Mouse (Mus musculus): ENCODE data around the gene Plxnb2. TPM values are rescaled to one million over a fixed set of nuclear protein-coding genes. Genes with fewer than 3 reads are reported as not detected.

Gene Plxnb2
- 2.8 TPM for total RNA-seq (2023)

GRCm38 (mm10) chr15:89180571-89181229 lies at the start of gene Plxnb2:
TSS of gene Plxnb2 (minus strand) at chr15:89180788.

DNA sequence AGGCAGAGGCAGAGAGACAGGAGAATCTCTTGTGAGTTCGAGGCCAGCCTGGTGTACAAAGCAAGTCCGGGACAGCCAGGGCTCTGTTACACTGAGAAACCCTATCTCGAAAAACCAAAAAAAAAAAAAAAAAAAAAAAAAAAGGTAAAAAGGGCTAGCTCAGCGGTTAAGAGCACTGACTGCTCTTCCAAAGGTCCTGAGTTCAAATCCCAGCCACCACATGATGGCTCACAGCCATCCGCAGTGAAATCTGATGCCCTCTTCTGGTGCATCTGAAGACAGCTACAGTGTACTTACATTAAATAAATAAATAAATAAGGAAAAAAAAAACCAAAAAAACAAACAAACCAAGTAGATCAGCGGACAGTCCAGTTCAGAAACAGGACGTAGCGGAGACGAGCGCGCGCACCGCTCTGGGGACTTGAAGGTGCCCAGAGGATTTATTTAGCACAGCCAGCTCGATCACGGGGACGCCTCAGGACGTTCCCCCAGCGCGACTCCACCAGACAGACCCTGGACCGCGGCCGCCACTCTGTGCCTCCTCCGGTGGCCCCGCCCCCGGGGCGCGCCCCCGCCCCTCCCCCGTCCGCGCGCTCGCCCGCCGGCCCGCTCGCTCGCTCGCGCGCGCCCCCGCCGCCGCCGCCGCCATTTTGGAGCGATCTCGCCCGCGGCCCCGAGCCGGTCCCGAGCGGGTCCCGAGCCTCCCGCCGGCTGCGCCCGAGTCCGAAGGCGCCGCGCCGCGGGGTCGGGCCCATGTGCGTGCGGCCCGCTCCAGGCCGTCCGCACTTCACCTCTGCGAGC lies 30.5 kb upstream of the Plxnb2 start, which contains the start of gene Ppp6r2:
TSS of gene Ppp6r2 (plus strand) at position 639 of the 801 bp plus-strand sequence.

GRCm38 (mm10) chr15:89196313-89196706 lies 15.7 kb upstream of the Plxnb2 start, which contains the start of gene Dennd6b:
TSS of gene Dennd6b (minus strand) at chr15:89196496.

DNA sequence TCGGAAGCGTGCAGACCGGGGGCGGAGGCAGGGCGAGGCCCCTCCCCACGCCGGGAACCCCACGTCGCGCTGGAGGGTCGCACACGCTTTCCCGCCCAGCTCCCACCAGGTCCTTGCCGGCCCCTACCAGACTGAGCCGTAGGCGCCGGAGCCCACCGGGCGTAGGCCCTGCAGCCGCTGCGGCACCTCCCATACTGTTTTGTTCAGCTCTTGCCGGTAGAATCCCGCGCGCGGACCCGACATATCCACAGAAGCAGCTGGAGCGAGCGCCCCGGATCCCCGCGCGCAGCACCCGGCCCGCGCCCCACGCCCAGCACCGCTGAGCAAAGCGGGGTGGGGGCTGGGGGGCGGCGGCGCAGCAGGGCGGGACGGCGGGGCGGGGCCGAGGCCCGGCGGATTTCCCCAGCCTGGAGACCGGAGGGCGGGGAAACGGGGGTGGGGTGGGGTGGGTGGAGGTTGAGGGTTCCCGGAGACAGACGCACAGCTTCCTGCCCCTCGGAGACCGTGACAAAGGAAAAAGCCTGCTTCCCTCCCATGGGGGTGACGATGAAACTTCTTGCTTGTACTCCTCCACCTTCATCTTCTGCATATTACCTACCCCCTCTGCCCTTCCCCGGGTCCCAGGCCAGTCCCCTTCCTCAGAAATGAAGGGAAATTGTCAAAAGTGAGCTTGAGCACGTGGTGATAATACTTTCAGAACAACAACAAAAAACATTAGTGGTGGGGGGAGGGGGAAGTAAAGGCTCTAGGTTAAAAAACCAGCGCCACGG lies 31.1 kb downstream of the Plxnb2 start, which contains the start of gene Mapk11:
TSS of gene Mapk11 (minus strand) at position 358 of the 770 bp plus-strand sequence.

DNA sequence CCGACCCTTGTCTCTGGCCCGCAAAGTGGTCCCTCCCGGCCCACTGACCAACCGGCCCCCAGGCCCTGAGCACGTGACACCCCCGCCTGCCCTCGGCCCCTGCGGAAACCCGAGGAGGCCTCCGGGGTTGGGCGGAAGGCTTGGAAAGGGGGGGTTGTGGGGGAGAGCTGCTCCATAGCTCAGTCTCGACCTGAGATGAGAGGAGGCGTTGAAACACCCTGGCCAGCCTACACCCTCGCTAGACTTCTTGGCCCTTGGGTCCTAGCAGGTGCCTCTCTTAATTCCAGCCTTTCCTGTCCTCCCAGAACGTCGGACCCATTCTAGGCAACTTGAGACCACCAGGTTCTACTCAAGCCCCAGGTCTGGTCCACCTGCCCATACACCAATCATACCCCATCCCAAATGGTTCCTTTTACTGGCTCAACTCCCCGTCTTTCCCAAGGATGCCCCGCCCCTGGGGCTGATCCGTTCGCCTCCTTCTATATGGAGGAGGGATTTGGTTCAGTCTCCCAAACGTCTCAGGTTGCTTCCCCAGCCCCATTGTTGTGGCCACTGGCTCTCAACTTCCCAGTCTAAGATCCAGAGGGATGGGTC lies 39.8 kb downstream of the Plxnb2 start, which contains the start of gene Mapk12:
TSS of gene Mapk12 (minus strand) at position 45 of the 594 bp plus-strand sequence.

GRCm38 (mm10) chr15:89128382-89129350 lies 51.9 kb downstream of the Plxnb2 start, which contains the start of gene Hdac10:
TSS of gene Hdac10 (minus strand) at chr15:89128700.

GRCm38 (mm10) chr15:89122649-89123366 lies 57.8 kb downstream of the Plxnb2 start, which contains the start of gene Tubgcp6:
TSS of gene Tubgcp6 (minus strand) at chr15:89123112.

Other genes starting within 250 kb of the Plxnb2 start
- gene Ttll8, start 226.4 kb downstream of the Plxnb2 start, total RNA-seq (2023), result not detected
- gene Mlc1, start 201.8 kb downstream of the Plxnb2 start, total RNA-seq (2023), result not detected
- gene Mov10l1, start 197.9 kb downstream of the Plxnb2 start, total RNA-seq (2023), result not detected
- gene Panx2, start 121.1 kb downstream of the Plxnb2 start, total RNA-seq (2023), result not detected
- gene Trabd, start 105.7 kb downstream of the Plxnb2 start, total RNA-seq (2023), result 38.6 TPM
- 23.0 TPM for gene Selenoo, start 91.7 kb downstream of the Plxnb2 start, total RNA-seq (2023)
- 36.6 TPM for gene Tubgcp6, start 57.7 kb downstream of the Plxnb2 start, total RNA-seq (2023)
- 25.4 TPM for gene Hdac10, start 52.1 kb downstream of the Plxnb2 start, total RNA-seq (2023)
- 3.9 TPM for gene Mapk12, start 40.1 kb downstream of the Plxnb2 start, total RNA-seq (2023)
- gene Mapk11, start 31.2 kb downstream of the Plxnb2 start, total RNA-seq (2023), result 26.2 TPM
- gene Dennd6b, start 15.7 kb upstream of the Plxnb2 start, total RNA-seq (2023), result 21.9 TPM
- gene Ppp6r2, start 30.8 kb upstream of the Plxnb2 start, total RNA-seq (2023), result 52.2 TPM
- gene Sbf1, start 134.5 kb upstream of the Plxnb2 start, total RNA-seq (2023), result 395 TPM
- gene Adm2, start 141.9 kb upstream of the Plxnb2 start, total RNA-seq (2023), result not detected
- gene Miox, start 153.6 kb upstream of the Plxnb2 start, total RNA-seq (2023), result not detected
- gene Lmf2, start 174.9 kb upstream of the Plxnb2 start, total RNA-seq (2023), result 29.6 TPM
- 113 TPM for gene Ncaph2, start 174.9 kb upstream of the Plxnb2 start, total RNA-seq (2023)
- gene Sco2, start 193.1 kb upstream of the Plxnb2 start, total RNA-seq (2023), result 18.0 TPM
- gene Tymp, start 196.3 kb upstream of the Plxnb2 start, total RNA-seq (2023), result 0.56 TPM
- not detected for gene Odf3b, start 198.5 kb upstream of the Plxnb2 start, total RNA-seq (2023)
- gene Klhdc7b, start 204.1 kb upstream of the Plxnb2 start, total RNA-seq (2023), result not detected
- gene Syce3, start 229.7 kb upstream of the Plxnb2 start, total RNA-seq (2023), result not detected
- 8.1 TPM for gene Cpt1b, start 245.1 kb upstream of the Plxnb2 start, total RNA-seq (2023)
- gene C730034F03Rik, start 248.8 kb upstream of the Plxnb2 start, total RNA-seq (2023), result 7.5 TPM
- 0.62 TPM for gene Gm44502, start 248.9 kb upstream of the Plxnb2 start, total RNA-seq (2023)
- 220 TPM for gene Chkb, start 249.1 kb upstream of the Plxnb2 start, total RNA-seq (2023)

All from CD4-positive naive resting alpha-beta T cell, adult 76 days (primary cell).